Mouse (Mus musculus) MN1 (cell line): ENCODE results near the gene Fmr1nb.
"Not testable (repeated sequence)": the region's sequence is repeated elsewhere in the genome, so short reads cannot be mapped to it uniquely, and the experiment has no call there.

Experiments
- DNase-seq: peaks from one replicate; pipeline ENCODE4 v3.0.0-alpha.2; 2016; ENCODE audit warnings: low spot score

Fmr1nb gene

GRCm38 (mm10) chrX:68761606-68762005, at the start of gene Fmr1nb:
Gene Fmr1nb (plus strand): TSS chrX:68761839.
- DNase-seq = no peak

DNA sequence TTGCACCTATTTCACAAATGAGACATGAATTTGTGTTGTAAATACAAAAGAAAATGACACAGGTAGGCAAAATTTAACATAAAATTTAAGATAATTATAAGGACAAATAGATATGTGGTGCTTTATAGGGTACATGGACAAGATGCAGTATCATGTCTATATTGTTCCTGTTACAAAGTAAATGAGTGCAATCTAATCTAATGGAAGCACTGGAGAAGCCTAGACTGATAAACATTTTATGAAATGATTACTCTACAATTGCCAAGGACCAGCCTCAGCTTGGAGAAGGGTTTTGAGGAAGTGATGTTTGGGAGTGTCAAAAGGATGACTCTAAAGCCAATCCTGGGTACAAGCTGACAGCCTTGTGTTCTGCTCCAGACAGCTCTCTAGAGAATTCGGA, 24.7 kb upstream of the Fmr1nb start:
- DNase-seq = no peak

GRCm38 (mm10) chrX:68740088-68740487, 21.6 kb upstream of the Fmr1nb start:
- DNase-seq = no peak

GRCm38 (mm10) chrX:68820449-68820848, 58.8 kb downstream of the Fmr1nb start:
- not testable (repeated sequence) for DNase-seq

- DNase-seq = not testable (repeated sequence)
Measured at GRCm38 (mm10) chrX:68821059-68821458, 59.4 kb downstream of the Fmr1nb start, which contains the start of gene Gm14698. Gene Gm14698 (plus strand): TSS chrX:68821093.

DNA sequence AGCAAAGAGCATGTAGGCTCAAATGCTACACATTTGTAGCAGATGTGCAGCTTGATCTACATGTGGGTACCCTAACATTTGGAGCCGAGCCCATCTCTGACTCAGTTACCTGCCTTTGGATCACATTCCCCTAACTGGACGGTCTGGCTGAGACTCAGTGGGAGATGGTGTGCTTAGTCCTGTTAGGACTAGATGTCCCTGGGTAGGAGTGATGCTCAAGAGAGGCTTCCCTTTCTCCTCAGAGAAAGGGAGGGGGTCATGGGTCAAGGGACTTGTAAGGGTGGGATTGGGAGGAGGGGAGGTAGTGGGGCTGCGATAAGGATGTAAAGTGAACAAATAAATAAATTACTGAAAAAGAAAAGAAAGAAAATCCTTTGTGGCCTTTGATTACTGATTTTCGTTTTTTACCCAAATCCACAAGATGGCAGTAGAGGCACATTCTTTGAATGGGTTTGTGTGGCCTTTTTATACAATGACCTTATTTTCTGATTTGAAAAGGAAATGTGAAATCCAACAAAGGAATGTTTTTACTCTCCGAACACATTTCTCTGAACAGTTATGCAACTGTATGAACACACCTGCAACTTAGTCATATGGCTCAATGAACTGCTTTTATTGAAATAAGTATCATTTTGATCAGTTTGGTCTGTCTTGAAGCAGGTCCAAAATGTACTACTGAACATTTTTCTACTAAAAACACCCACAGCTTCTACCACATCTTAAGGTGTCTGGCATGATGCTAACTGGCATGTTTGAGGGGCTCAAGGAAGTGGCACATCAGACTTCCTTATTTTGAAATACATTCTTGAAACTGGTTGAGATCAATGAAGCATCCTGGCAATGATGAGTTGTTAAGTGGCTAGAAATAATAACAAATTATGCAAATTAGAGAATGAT, 78.2 kb downstream of the Fmr1nb start:
- no peak for DNase-seq
